Mouse (Mus musculus): ENCODE measurements around the gene Setd2. TPM values are rescaled to one million over a fixed set of nuclear protein-coding genes. Genes with fewer than 3 reads are reported as not detected.

Gene Setd2
- total and polyA plus RNA-seq, 3 experiments: 28.2 to 105 (median 59.2) TPM

GRCm38 (mm10) chr9:110620685-110621084 lies 88.3 kb downstream of the Setd2 start:
- Histone ChIP-seq H3K4me3 (ENCODE audit: control insufficient read depth in 1 of 2, insufficient read depth in 1 of 2, low read depth in 2 of 2, low read length in 2 of 2) (no peak overlapping the region), H3K27me3 (ENCODE audit: control insufficient read depth in 1 of 2, insufficient read depth in 2 of 2, low read length in 2 of 2) (no peaks in the 10 kb centered on the region), H3K36me3 (ENCODE audit: control insufficient read depth in 1 of 2, insufficient read depth in 2 of 2, low read length in 2 of 2) (peaks cover 0 to 8% of the 10 kb centered on the region in 2 experiments; a peak in 2 of 4 replicates), H3K79me2 (ENCODE audit: control insufficient read depth, insufficient read depth, low read length, poor library complexity) (no peaks in the 10 kb centered on the region), H3K9ac (ENCODE audit: control insufficient read depth, low read depth, low read length, poor library complexity, severe bottlenecking) (no peak overlapping the region), H3K4me1 (ENCODE audit: control insufficient read depth in 1 of 2, insufficient read depth in 2 of 2, low read length in 2 of 2) (0 out of 4 replicates have a peak, but pooled peaks cover 0 to 3% of the 10 kb centered on the region in 2 experiments), H3K27ac (ENCODE audit: control insufficient read depth, low read depth, low read length) (no peak overlapping the region), H3K9me3 (replicated peaks; ENCODE audit: insufficient read depth, low read length) (no peaks in the 10 kb centered on the region)
- no peak for DNase-seq (ENCODE audit: low read depth, low spot score)
- TF ChIP-seq POLR2AphosphoS2 (IDR thresholded peaks at IDR 0.05; ENCODE audit: low read length): no peak
- no peak for TF ChIP-seq ZNF384 (IDR thresholded peaks at IDR 0.05; ENCODE audit: low read depth, low read length)
- TF ChIP-seq USF2 (IDR thresholded peaks at IDR 0.05; ENCODE audit: borderline replicate concordance in 1 of 2, insufficient read depth in 1 of 2, low read depth in 1 of 2, low read length in 2 of 2): no peak
- no peak for TF ChIP-seq SMC3 (IDR thresholded peaks at IDR 0.05; ENCODE audit: low read depth, low read length)
- TF ChIP-seq NRF1 (IDR thresholded peaks at IDR 0.05; ENCODE audit: insufficient read depth, low read depth, low read length, poor library complexity, severe bottlenecking): no peak
- no peak for TF ChIP-seq EP300 (IDR thresholded peaks at IDR 0.05; ENCODE audit: low read depth in 1 of 2, low read length in 2 of 2)
- no peak for TF ChIP-seq MEF2A (IDR thresholded peaks at IDR 0.05; ENCODE audit: extremely low read depth, insufficient replicate concordance, low read depth, low read length, poor library complexity, severe bottlenecking)
- TF ChIP-seq RAD21 (IDR thresholded peaks at IDR 0.05; ENCODE audit: low read depth, low read length): no peak
- no peak for TF ChIP-seq TAL1 (IDR thresholded peaks at IDR 0.05; ENCODE audit: low read length)
- no peak for TF ChIP-seq TCF12 (IDR thresholded peaks at IDR 0.05; ENCODE audit: low read depth, low read length)
- no peak for TF ChIP-seq RCOR1 (IDR thresholded peaks at IDR 0.05; ENCODE audit: low read depth, low read length)
- TF ChIP-seq MXI1 (IDR thresholded peaks at IDR 0.05; ENCODE audit: low read depth, low read length): no peak
- no peak for TF ChIP-seq GATA1 (IDR thresholded peaks at IDR 0.05; ENCODE audit: low read depth, low read length)
- TF ChIP-seq ZKSCAN1 (IDR thresholded peaks at IDR 0.05; ENCODE audit: low read depth, low read length): no peak
- no peak for TF ChIP-seq GABPA (IDR thresholded peaks at IDR 0.05; ENCODE audit: low read depth, low read length)
- TF ChIP-seq TBP (IDR thresholded peaks at IDR 0.05; ENCODE audit: low read depth, low read length): no peak
- no peak for TF ChIP-seq CTCF (IDR thresholded peaks at IDR 0.05 in 2 of 3, conservative IDR thresholded peaks at IDR 0.05 in 1 of 3; ENCODE audit: control insufficient read depth in 1 of 3, insufficient read depth in 1 of 3, low read depth in 2 of 3, low read length in 3 of 3, poor library complexity in 1 of 3, severe bottlenecking in 1 of 3)
- TF ChIP-seq KAT2A (conservative IDR thresholded peaks at IDR 0.05; ENCODE audit: low read depth, low read length): no peak
- no peak for TF ChIP-seq UBTF (IDR thresholded peaks at IDR 0.05; ENCODE audit: borderline replicate concordance, insufficient read depth, low read depth, low read length)

- Histone ChIP-seq H3K4me1 (ENCODE audit: control insufficient read depth in 1 of 2, insufficient read depth in 2 of 2, low read length in 2 of 2) (no peaks in the 10 kb centered on the region), H3K9ac (ENCODE audit: control insufficient read depth, low read depth, low read length, poor library complexity, severe bottlenecking) (no peak overlapping the region), H3K27ac (ENCODE audit: control insufficient read depth, low read depth, low read length) (no peak overlapping the region), H3K27me3 (ENCODE audit: control insufficient read depth in 1 of 2, insufficient read depth in 2 of 2, low read length in 2 of 2) (no peaks in the 10 kb centered on the region), H3K4me3 (ENCODE audit: control insufficient read depth in 1 of 2, insufficient read depth in 1 of 2, low read depth in 2 of 2, low read length in 2 of 2) (no peak overlapping the region), H3K9me3 (replicated peaks; ENCODE audit: insufficient read depth, low read length) (no peaks in the 10 kb centered on the region), H3K36me3 (ENCODE audit: control insufficient read depth in 1 of 2, insufficient read depth in 2 of 2, low read length in 2 of 2) (peaks cover 0 to under 1% of the 10 kb centered on the region in 2 experiments; a peak in 1 of 4 replicates), H3K79me2 (ENCODE audit: control insufficient read depth, insufficient read depth, low read length, poor library complexity) (no peaks in the 10 kb centered on the region)
- no peak for DNase-seq (ENCODE audit: low read depth, low spot score)
- no peak for TF ChIP-seq E2F4 (IDR thresholded peaks at IDR 0.05; ENCODE audit: borderline replicate concordance, low read depth, low read length)
- no peak for TF ChIP-seq POLR2A (IDR thresholded peaks at IDR 0.05; ENCODE audit: control insufficient read depth in 1 of 2, insufficient read depth in 1 of 2, low read depth in 1 of 2, low read length in 2 of 2, poor library complexity in 1 of 2)
- no peak for TF ChIP-seq MYC (IDR thresholded peaks at IDR 0.05; ENCODE audit: low read depth, low read length)
- no peak for TF ChIP-seq MAZ (IDR thresholded peaks at IDR 0.05; ENCODE audit: low read depth, low read length)
- no peak for TF ChIP-seq SIN3A (IDR thresholded peaks at IDR 0.05; ENCODE audit: low read length)
- no peak for TF ChIP-seq POLR2AphosphoS5 (IDR thresholded peaks at IDR 0.05; ENCODE audit: borderline replicate concordance, low read depth, low read length)
- TF ChIP-seq TCF12 (IDR thresholded peaks at IDR 0.05; ENCODE audit: low read depth, low read length): no peak
- no peak for TF ChIP-seq RAD21 (IDR thresholded peaks at IDR 0.05; ENCODE audit: low read depth, low read length)
- TF ChIP-seq UBTF (IDR thresholded peaks at IDR 0.05; ENCODE audit: borderline replicate concordance, insufficient read depth, low read depth, low read length): no peak
- no peak for TF ChIP-seq EP300 (IDR thresholded peaks at IDR 0.05; ENCODE audit: low read depth in 1 of 2, low read length in 2 of 2)
- TF ChIP-seq USF2 (IDR thresholded peaks at IDR 0.05; ENCODE audit: borderline replicate concordance in 1 of 2, insufficient read depth in 1 of 2, low read depth in 1 of 2, low read length in 2 of 2): no peak
- no peak for TF ChIP-seq TBP (IDR thresholded peaks at IDR 0.05; ENCODE audit: low read depth, low read length)
- no peak for TF ChIP-seq CTCF (IDR thresholded peaks at IDR 0.05 in 2 of 3, conservative IDR thresholded peaks at IDR 0.05 in 1 of 3; ENCODE audit: control insufficient read depth in 1 of 3, insufficient read depth in 1 of 3, low read depth in 2 of 3, low read length in 3 of 3, poor library complexity in 1 of 3, severe bottlenecking in 1 of 3)
- TF ChIP-seq NELFE (IDR thresholded peaks at IDR 0.05; ENCODE audit: low read depth, low read length): no peak
- no peak for TF ChIP-seq POLR2AphosphoS2 (IDR thresholded peaks at IDR 0.05; ENCODE audit: low read length)
- no peak for TF ChIP-seq MAFK (IDR thresholded peaks at IDR 0.05; ENCODE audit: borderline replicate concordance, low read depth, low read length)
- no peak for TF ChIP-seq ETS1 (IDR thresholded peaks at IDR 0.05; ENCODE audit: low read depth, low read length)
- TF ChIP-seq ZMIZ1 (IDR thresholded peaks at IDR 0.05; ENCODE audit: low read depth, low read length): no peak
These were observed 90.3 kb downstream of the Setd2 start for GRCm38 (mm10) chr9:110622621-110623219.

Measured in MEL (cell line).